8 mouse cellular contexts compared by ENCODE assay signal in the genomic region with DNA sequence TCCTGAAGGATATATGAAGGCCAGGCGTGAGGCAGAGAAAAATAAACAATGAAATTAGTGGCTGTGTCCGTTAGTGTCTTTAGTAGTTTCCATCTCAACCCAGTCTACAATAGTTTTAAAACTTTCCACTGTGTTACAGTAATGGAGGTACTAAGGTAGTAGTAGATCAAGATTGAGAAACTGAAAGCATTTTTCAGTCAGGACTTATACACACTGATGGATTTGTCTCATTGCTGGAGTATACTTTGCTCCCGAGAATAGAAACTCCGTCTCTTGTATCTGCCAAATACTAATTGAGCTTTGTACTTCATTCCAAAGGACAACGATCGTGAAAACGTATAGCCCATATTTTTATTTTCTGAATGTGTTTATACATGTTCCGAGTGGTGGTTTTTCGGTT. TPM values are rescaled to one million over a fixed set of nuclear protein-coding genes. Genes with fewer than 3 reads are reported as not detected.
DNase-seq lines count a peak whose midpoint lies in the region; ATAC-seq and TF ChIP-seq lines count a peak whose summit lies in the region.

No protein-coding gene starts in this region.

- WGBS in bone marrow, adult 2 months = 26% methylated on average over 9 of the region's 9 CpGs
- WGBS in hindbrain, embryonic 15.5 days = 39% methylated on average over 9 of the region's 9 CpGs
- 45% methylated on average over 9 of the region's 9 CpGs for WGBS in midbrain, embryonic 16.5 days

- peak overlapping the region; percentile 88 for H3K4me3 ChIP-seq in bone marrow, adult 2 months (replicated peaks; ENCODE audit: control insufficient read depth, low read depth, low read length)
- H3K4me3 ChIP-seq in hindbrain, embryonic 15.5 days = peak overlapping the region; percentile 61
- H3K4me3 ChIP-seq in midbrain, embryonic 16.5 days (ENCODE audit: low read depth, low read length) = peak overlapping the region; percentile 78

- H3K4me2 ChIP-seq in hindbrain, embryonic 15.5 days = peak overlapping the region; percentile 58
- peak overlapping the region; percentile 77 for H3K4me2 ChIP-seq in midbrain, embryonic 16.5 days (ENCODE audit: low read length)

- H3K36me3 ChIP-seq in hindbrain, embryonic 15.5 days = peaks cover 3% of the 10 kb centered on the region
- no peaks in the 10 kb centered on the region for H3K36me3 ChIP-seq in midbrain, embryonic 16.5 days (ENCODE audit: control insufficient read depth, insufficient read depth, low read length)

- peak overlapping the region; percentile 74 for H3K9ac ChIP-seq in hindbrain, embryonic 15.5 days
- H3K9ac ChIP-seq in midbrain, embryonic 16.5 days (ENCODE audit: low read depth, low read length) = peak overlapping the region; percentile 81

- no peak overlapping the region for H3K27ac ChIP-seq in bone marrow, adult 2 months (ENCODE audit: control insufficient read depth, insufficient read depth, low read depth, low read length, poor library complexity)
- peak overlapping the region; percentile 94 for H3K27ac ChIP-seq in hindbrain, embryonic 15.5 days (replicated peaks)
- peak overlapping the region; percentile 96 for H3K27ac ChIP-seq in midbrain, embryonic 16.5 days (ENCODE audit: low read length)

- peak; percentile 23 for DNase-seq in kidney, adult 9 months
- DNase-seq in kidney, postnatal 25 days = no peak
- no peak for DNase-seq in B cell, adult 2 months
- no peak for DNase-seq in cerebellum, adult 18-20 months
- no peak for DNase-seq in adrenal gland, adult (ENCODE audit: inconsistent age in 2 of 2, low spot score in 1 of 2)

- TF ChIP-seq CTCF in bone marrow, adult 2 months (IDR thresholded peaks at IDR 0.05; ENCODE audit: control insufficient read depth, insufficient read depth, low read length) = no peak

- no peaks in the 10 kb centered on the region for H3K27me3 ChIP-seq in hindbrain, embryonic 15.5 days
- no peaks in the 10 kb centered on the region for H3K27me3 ChIP-seq in midbrain, embryonic 16.5 days (ENCODE audit: control insufficient read depth, insufficient read depth, low read depth, low read length)

- TF ChIP-seq POLR2A in bone marrow, adult 2 months (IDR thresholded peaks at IDR 0.05; ENCODE audit: borderline replicate concordance, control insufficient read depth, low read depth, low read length) = no peak

- H3K9me3 ChIP-seq in hindbrain, embryonic 15.5 days = no peaks in the 10 kb centered on the region
- H3K9me3 ChIP-seq in midbrain, embryonic 16.5 days (replicated peaks; ENCODE audit: control insufficient read depth, low read length, poor library complexity, severe bottlenecking) = no peaks in the 10 kb centered on the region

- H3K4me1 ChIP-seq in bone marrow, adult 2 months (ENCODE audit: control insufficient read depth, insufficient read depth, low read length) = no peaks in the 10 kb centered on the region; the same call in 1 of the 2 replicates
- H3K4me1 ChIP-seq in hindbrain, embryonic 15.5 days (replicated peaks) = peaks cover 21% of the 10 kb centered on the region
- peaks cover 17% of the 10 kb centered on the region for H3K4me1 ChIP-seq in midbrain, embryonic 16.5 days (ENCODE audit: control insufficient read depth, insufficient read depth, low read length)

- ATAC-seq in hindbrain, embryonic 15.5 days (ENCODE audit: low FRiP score, low read depth) = no peak
- no peak for ATAC-seq in midbrain, embryonic 16.5 days

RNA-seq across cellular contexts. Expression of a gene that starts 1.0 kb away (rescaled TPM):
- polyA plus RNA-seq in bone marrow, adult 2 months (2011; ENCODE audit: insufficient read depth, insufficient read length, low replicate concordance, missing spikeins) = 12.9 and 25.7 TPM in 2 replicates
- polyA plus RNA-seq in hindbrain, embryonic 15.5 days (2015; fragmentation: Nextera tagmentation; extraction: Ambion mirVana) = 44.9 and 45.1 TPM in 2 replicates
- polyA plus RNA-seq in midbrain, embryonic 16.5 days (2015; fragmentation: Nextera tagmentation; extraction: Ambion mirVana) = 43.8 and 45.7 TPM in 2 replicates

RNA-seq across cellular contexts. Expression of a gene that starts 1.1 kb away (rescaled TPM):
- polyA plus RNA-seq in bone marrow, adult 2 months (2011; ENCODE audit: insufficient read depth, insufficient read length, low replicate concordance, missing spikeins) = 9.1 and 11.1 TPM in 2 replicates
- polyA plus RNA-seq in hindbrain, embryonic 15.5 days (2015; fragmentation: Nextera tagmentation; extraction: Ambion mirVana) = 11.5 and 17.9 TPM in 2 replicates
- polyA plus RNA-seq in midbrain, embryonic 16.5 days (2015; fragmentation: Nextera tagmentation; extraction: Ambion mirVana) = 12.9 and 14.3 TPM in 2 replicates
